Mouse (Mus musculus) liver, embryonic 14.5 days (tissue): ENCODE results near the gene Cep152. TPM values are rescaled to one million over a fixed set of nuclear protein-coding genes. Genes with fewer than 3 reads are reported as not detected.

Source experiments
- ATAC-seq: fragments of 200-750 bp; cut with Nextera tagmentation; 2 replicates; pipeline ENCODE4 v1.8.0; 2017; ENCODE audit warnings: moderate number of reproducible peaks, mild to moderate bottlenecking, moderate library complexity; ENCODE audit not compliant: insufficient read depth
- DNase-seq, 3 experiments: peaks; one replicate each; pipeline ENCODE4 v3.0.0-alpha.2; 2012 to 2013; ENCODE audit warnings: low read depth in 3 of 3, low spot score in 3 of 3
- H3K27ac ChIP-seq: fragments of 300-500 bp; sonication (generic); 2 replicates; pipeline ENCODE4 v1.5.1; 2014; ENCODE audit warnings: moderate library complexity, mild to moderate bottlenecking, control low read depth, inconsistent platforms
- H3K27me3 ChIP-seq: fragments of 300-500 bp; sonication (generic); 2 replicates; pipeline ENCODE4 v1.6.1; 2014; ENCODE audit warnings: mild to moderate bottlenecking, low read length, moderate library complexity; ENCODE audit not compliant: control insufficient read depth, insufficient read depth
- H3K36me3 ChIP-seq: fragments of 300-500 bp; sonication (generic); replicated peaks from 2 replicates; pipeline ENCODE4 v1.6.1; 2014; ENCODE audit warnings: low read depth; ENCODE audit not compliant: control insufficient read depth, insufficient read depth
- H3K4me1 ChIP-seq, 2 experiments: fragments of 200-500 bp in 1 of 2; fragments of 300-500 bp in 1 of 2; sonication (generic) in 1 of 2; replicated peaks; 2 replicates each; pipeline ENCODE4 v1.6.1; 2012 to 2014; ENCODE audit warnings: antibody characterized with exemption in 1 of 2, inconsistent platforms in 1 of 2, low read length in 1 of 2; ENCODE audit not compliant: control insufficient read depth in 2 of 2, insufficient read depth in 2 of 2
- H3K4me2 ChIP-seq: fragments of 300-500 bp; sonication (generic); 2 replicates; pipeline ENCODE4 v1.6.1; 2014; ENCODE audit warnings: low read depth, mild to moderate bottlenecking, control low read depth, moderate library complexity
- H3K4me3 ChIP-seq, 2 experiments: fragments of 200-500 bp in 1 of 2; fragments of 300-500 bp in 1 of 2; sonication (generic) in 1 of 2; 2 replicates each; pipeline ENCODE4 v1.5.1; 2012 to 2014; ENCODE audit warnings: low read depth in 2 of 2, low read length in 2 of 2, mild to moderate bottlenecking in 2 of 2, control low read depth in 1 of 2, inconsistent platforms in 1 of 2, moderate library complexity in 1 of 2; ENCODE audit not compliant: insufficient read depth in 1 of 2
- H3K9ac ChIP-seq: fragments of 300-500 bp; sonication (generic); replicated peaks from 2 replicates; pipeline ENCODE4 v1.6.1; 2014; ENCODE audit warnings: mild to moderate bottlenecking, control low read depth, moderate library complexity
- H3K9me3 ChIP-seq: fragments of 300-500 bp; sonication (generic); 2 replicates; pipeline ENCODE4 v1.6.1; 2016; ENCODE audit warnings: low read length, mixed read lengths; ENCODE audit not compliant: control insufficient read depth
- CTCF ChIP-seq: IDR thresholded peaks from 2 replicates; pipeline ENCODE4 v1.5.1; 2016; ENCODE audit warnings: antibody characterized with exemption, low read depth, control low read depth
- EP300 ChIP-seq: IDR thresholded peaks from 2 replicates; pipeline ENCODE4 v1.6.1; 2016; ENCODE audit warnings: antibody characterized with exemption, low read depth
- WGBS: fragments of 180-500 bp; shearing (Covaris S2); extraction: QIAGEN DNeasy Blood & Tissue Kit; methylation state at CpG from one replicate; pipeline ENCODE4 v1.1.7; 2014; ENCODE audit not compliant: insufficient replicate concordance; 5-methylcytosine and 5-hydroxymethylcytosine counted together
- polyA plus RNA-seq, 2 experiments: library from polyadenylated mRNA; depleted of rRNA in 1 of 2; stranded (reverse) in 1 of 2; unstranded in 1 of 2; fragments of >200 nt; fragmentation: Nextera tagmentation in 1 of 2; extraction: Ambion mirVana in 1 of 2; gene quantifications; 2 replicates each; pipeline versions ENCODE4 v1.2.1 to v1.2.3; 2012 to 2014

The Cep152 gene
- polyA plus RNA-seq, 2 experiments, result 4.1 to 4.2 TPM

DNA sequence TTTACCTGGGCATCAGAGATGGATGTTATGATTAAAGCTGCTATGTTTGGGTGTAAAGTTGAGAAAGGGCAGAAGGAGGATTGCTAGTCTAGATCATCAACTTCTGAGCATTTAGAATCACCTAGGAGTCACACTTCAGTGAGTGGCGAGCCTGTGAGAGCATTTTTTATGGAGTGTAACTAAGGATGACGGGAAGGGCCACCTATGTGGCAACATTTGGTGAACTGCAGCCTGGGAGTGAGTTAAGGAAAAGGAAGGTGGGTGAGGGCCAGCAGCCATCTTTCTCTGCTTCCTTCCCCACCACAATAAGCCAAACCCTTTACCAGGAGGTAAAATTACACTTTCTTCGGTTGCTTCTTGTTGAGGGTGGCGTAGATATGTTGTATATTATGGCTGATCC is 33.0 kb downstream of the Cep152 start:
- WGBS, result 90% methylated on average over 4 of the region's 4 CpGs
- Histone ChIP-seq H3K9ac (no peak overlapping the region), H3K36me3 (peaks cover 44% of the 10 kb centered on the region), H3K27ac (no peak overlapping the region), H3K4me1 (no peaks in the 10 kb centered on the region), H3K4me2 (no peak overlapping the region), H3K27me3 (no peaks in the 10 kb centered on the region), H3K9me3 (no peaks in the 10 kb centered on the region), H3K4me3 (no peak overlapping the region)
- no peak for DNase-seq
- TF ChIP-seq CTCF (no peak), EP300 (no peak)
- ATAC-seq, result no peak

DNA sequence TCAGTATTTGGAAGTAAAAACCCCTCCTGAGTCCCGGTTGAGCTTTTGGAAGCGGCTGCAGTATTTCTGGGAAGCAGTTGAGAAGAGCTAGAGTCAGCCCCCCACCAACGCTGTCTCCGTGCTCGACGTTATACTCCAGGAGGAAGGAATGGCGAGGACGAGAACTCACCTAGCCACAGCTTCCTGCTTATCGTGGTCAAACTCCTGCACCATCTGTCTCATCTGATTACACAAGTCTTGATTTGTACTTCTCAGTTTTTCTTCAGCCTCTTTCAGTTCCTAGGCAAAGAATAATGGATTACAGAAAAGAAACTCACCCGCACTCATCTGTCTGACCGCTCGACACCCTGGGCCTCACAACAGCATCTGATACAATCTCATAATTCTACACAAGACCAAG is 35.6 kb downstream of the Cep152 start:
- no peak for ATAC-seq

DNA sequence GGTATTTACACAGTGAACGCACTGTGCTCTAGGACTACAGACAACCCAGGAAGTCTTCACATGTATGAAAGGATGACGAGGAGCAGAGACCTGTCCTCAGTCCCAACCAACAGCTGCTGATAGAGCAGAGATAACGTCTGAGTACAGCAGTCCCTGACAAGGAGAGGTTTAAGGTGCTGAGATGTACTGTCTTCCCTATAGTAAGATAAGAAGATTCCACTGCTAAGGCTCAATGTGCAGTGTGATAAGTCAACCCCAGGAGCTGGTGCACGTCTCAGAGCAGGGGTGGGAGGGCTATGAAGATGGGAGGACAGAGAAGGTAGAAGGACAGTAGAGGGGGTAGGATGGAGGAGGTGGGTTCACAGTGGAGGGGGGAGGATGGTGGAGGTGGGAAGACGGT is 43.8 kb downstream of the Cep152 start:
- H3K9me3 ChIP-seq, result no peaks in the 10 kb centered on the region
- peaks cover 59% of the 10 kb centered on the region for H3K36me3 ChIP-seq
- no peaks in the 10 kb centered on the region for H3K4me1 ChIP-seq
- DNase-seq (no peak), ATAC-seq (peak; percentile 75)
- 41% methylated on average over 5 of the region's 5 CpGs for WGBS
- no peak overlapping the region for H3K9ac ChIP-seq
- no peak overlapping the region for H3K4me3 ChIP-seq
- no peak for TF ChIP-seq CTCF
- TF ChIP-seq EP300, result no peak
- no peak overlapping the region for H3K4me2 ChIP-seq
- H3K27ac ChIP-seq, result no peak overlapping the region
- H3K27me3 ChIP-seq, result no peaks in the 10 kb centered on the region

More for the DNA sequence above, 35.6 kb downstream of the Cep152 start:
- H3K27ac ChIP-seq, result no peak overlapping the region
- H3K27me3 ChIP-seq, result no peaks in the 10 kb centered on the region
- no peak for DNase-seq
- H3K9me3 ChIP-seq, result no peaks in the 10 kb centered on the region
- H3K4me3 ChIP-seq, result no peak overlapping the region
- H3K9ac ChIP-seq, result no peak overlapping the region
- no peak overlapping the region for H3K4me2 ChIP-seq
- peaks cover 46% of the 10 kb centered on the region for H3K36me3 ChIP-seq
- WGBS, result 48% methylated on average over 12 of the region's 12 CpGs
- no peak for TF ChIP-seq CTCF
- no peak for TF ChIP-seq EP300
- H3K4me1 ChIP-seq, result no peaks in the 10 kb centered on the region

DNA sequence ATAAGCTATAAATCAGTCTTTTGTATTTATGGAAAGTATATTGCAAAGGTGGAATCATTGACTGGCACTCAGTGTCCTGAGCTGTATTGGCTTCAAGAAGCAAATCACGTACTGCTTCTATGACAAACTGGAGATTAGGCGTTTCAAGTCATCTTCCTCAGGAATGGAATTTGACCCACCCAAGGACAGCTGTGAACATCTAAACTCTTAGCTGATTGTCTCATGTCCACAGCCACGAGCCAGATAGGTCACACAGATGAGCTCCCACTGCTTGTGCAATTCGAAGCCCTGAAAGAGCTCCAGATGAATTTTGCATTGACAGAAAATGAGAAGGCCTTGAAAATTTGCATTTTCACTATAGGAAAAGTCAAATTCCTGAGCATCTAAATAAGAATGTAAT is 47.2 kb downstream of the Cep152 start:
- no peaks in the 10 kb centered on the region for H3K9me3 ChIP-seq
- H3K36me3 ChIP-seq, result peaks cover 55% of the 10 kb centered on the region
- no peak overlapping the region for H3K9ac ChIP-seq
- H3K4me2 ChIP-seq, result no peak overlapping the region
- DNase-seq (no peak), ATAC-seq (no peak)
- H3K4me3 ChIP-seq, result no peak overlapping the region
- H3K4me1 ChIP-seq, result no peaks in the 10 kb centered on the region
- no peak overlapping the region for H3K27ac ChIP-seq
- H3K27me3 ChIP-seq, result no peaks in the 10 kb centered on the region
- TF ChIP-seq EP300, result no peak
- TF ChIP-seq CTCF, result no peak
- WGBS, result 70% methylated on average over 4 of the region's 4 CpGs

DNA sequence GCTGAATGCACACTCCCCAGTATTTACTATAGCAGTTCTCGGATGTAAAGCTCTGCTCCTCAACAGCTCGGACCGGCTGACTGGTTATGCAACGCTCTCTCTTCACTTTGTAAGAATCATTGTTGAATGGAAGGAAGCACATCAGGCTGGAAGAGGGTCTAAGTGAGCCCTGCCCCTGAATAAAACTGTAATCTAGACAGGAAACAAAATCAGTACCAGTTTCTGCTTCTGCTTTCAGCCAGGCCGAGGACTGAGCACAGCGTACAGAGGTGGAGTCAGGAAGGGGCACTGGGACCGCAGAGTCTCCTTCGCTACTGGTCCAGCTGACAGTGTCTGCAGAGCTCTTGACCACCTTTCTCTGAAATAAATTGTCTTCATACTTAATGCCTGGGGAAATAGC is 48.4 kb downstream of the Cep152 start:
- WGBS, result 76% methylated on average over 8 of the region's 8 CpGs
- ATAC-seq (no peak), DNase-seq (no peak)
- Histone ChIP-seq H3K36me3 (peaks cover 48% of the 10 kb centered on the region), H3K9ac (no peak overlapping the region), H3K4me3 (no peak overlapping the region), H3K27ac (no peak overlapping the region), H3K4me2 (no peak overlapping the region), H3K9me3 (no peaks in the 10 kb centered on the region), H3K4me1 (no peaks in the 10 kb centered on the region), H3K27me3 (no peaks in the 10 kb centered on the region)
- TF ChIP-seq EP300 (no peak), CTCF (no peak)
